ENCODE assay signal across 23 mouse cellular contexts in the genomic region with DNA sequence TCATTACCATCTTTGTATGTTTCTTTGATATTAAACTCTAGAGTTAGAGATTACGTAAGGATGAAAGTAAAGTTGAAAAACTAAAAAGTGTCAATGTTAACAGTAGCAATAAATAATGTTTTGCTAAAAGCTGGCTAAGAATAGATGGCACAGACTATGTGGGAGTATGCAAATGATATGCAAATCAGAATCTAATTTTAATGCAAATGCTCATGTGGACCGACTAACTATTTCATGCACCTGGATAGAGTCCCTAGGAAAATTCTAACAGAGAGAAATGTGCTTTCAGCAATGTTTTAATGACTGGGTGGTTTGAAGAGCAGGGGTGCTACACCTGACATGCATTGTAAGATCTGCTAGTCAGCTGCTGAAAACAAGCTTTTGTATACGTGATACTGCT. TPM values are rescaled to one million over a fixed set of nuclear protein-coding genes. Genes with fewer than 3 reads are reported as not detected.
DNase-seq lines count a peak whose midpoint lies in the region; ATAC-seq lines count a peak whose summit lies in the region.
"Had no signal": no experiment of that assay in that cellular context is flagged by ENCODE, and none has a peak within 500 bp of the region (broad histone marks: within the 10 kb centered on the region; RNA-seq: fewer than 3 reads in every experiment).

No protein-coding gene starts in this region.

- peak; percentile 71 for ATAC-seq in forebrain, embryonic 12.5 days (ENCODE audit: low FRiP score)
- ATAC-seq in midbrain, embryonic 16.5 days: peak; percentile 60; the same call in 1 of the 2 replicates
- ATAC-seq in midbrain, embryonic 11.5 days (ENCODE audit: low FRiP score): no peak
- ATAC-seq: activated CD4-positive, CD25-positive, alpha-beta regulatory T cell, adult 4 months; intestine, embryonic 15.5 days had no signal

- no peaks in the 10 kb centered on the region for H3K9me3 ChIP-seq in forebrain, embryonic 12.5 days
- H3K9me3 ChIP-seq in forebrain, embryonic 10.5 days: no peaks in the 10 kb centered on the region
- H3K9me3 ChIP-seq in midbrain, embryonic 16.5 days (replicated peaks; ENCODE audit: control insufficient read depth, low read length, poor library complexity, severe bottlenecking): no peaks in the 10 kb centered on the region
- no peaks in the 10 kb centered on the region for H3K9me3 ChIP-seq in midbrain, embryonic 11.5 days (ENCODE audit: control insufficient read depth, low read length)
- H3K9me3 ChIP-seq: embryonic facial prominence, embryonic 10.5 days; heart, embryonic 10.5 days; hindbrain, embryonic 15.5 days; intestine, embryonic 15.5 days had no signal

- DNase-seq in forebrain, embryonic 10.5 days (ENCODE audit: extremely low spot score, low spot score): no peak
- peak; percentile 15 for DNase-seq in left cerebral cortex, adult 11 months (ENCODE audit: low spot score)
- DNase-seq in left cerebral cortex, postnatal 4 days: no peak
- DNase-seq in midbrain, embryonic 11.5 days (ENCODE audit: low spot score, missing footprints): no peak
- DNase-seq in telencephalon, adult 2 months (ENCODE audit: low read depth, low spot score): peak; percentile 59
- DNase-seq in adrenal gland, postnatal 4 days (ENCODE audit: low spot score in 2 of 2): no peak
- DNase-seq: adrenal gland, postnatal 10 days; cerebellum, postnatal 10 days; heart, postnatal 4 days; kidney, adult 8-10 months; kidney, postnatal 10 days; layer of hippocampus, postnatal 36 days; lung, postnatal 4 days had no signal

- H3K4me2 ChIP-seq in forebrain, embryonic 12.5 days: no peak overlapping the region
- no peak overlapping the region for H3K4me2 ChIP-seq in midbrain, embryonic 16.5 days (ENCODE audit: low read length)
- H3K4me2 ChIP-seq in midbrain, embryonic 11.5 days: no peak overlapping the region
- H3K4me2 ChIP-seq: hindbrain, embryonic 15.5 days; intestine, embryonic 15.5 days had no signal

- intact Hi-C loops in left cerebral cortex, postnatal 4 days (cut with DNase I): no loop called here

- no peaks in the 10 kb centered on the region for H3K27me3 ChIP-seq in forebrain, embryonic 12.5 days
- H3K27me3 ChIP-seq in forebrain, embryonic 10.5 days (ENCODE audit: poor library complexity, severe bottlenecking): no peaks in the 10 kb centered on the region
- H3K27me3 ChIP-seq in midbrain, embryonic 16.5 days (ENCODE audit: control insufficient read depth, insufficient read depth, low read depth, low read length): no peaks in the 10 kb centered on the region
- no peaks in the 10 kb centered on the region for H3K27me3 ChIP-seq in midbrain, embryonic 11.5 days (ENCODE audit: control insufficient read depth, insufficient read depth, low read length)
- H3K27me3 ChIP-seq: hindbrain, embryonic 15.5 days; intestine, embryonic 15.5 days had no signal

- no peaks in the 10 kb centered on the region for H3K4me1 ChIP-seq in forebrain, embryonic 12.5 days
- no peaks in the 10 kb centered on the region for H3K4me1 ChIP-seq in forebrain, embryonic 10.5 days
- H3K4me1 ChIP-seq in midbrain, embryonic 16.5 days (ENCODE audit: control insufficient read depth, insufficient read depth, low read length): no peaks in the 10 kb centered on the region
- no peaks in the 10 kb centered on the region for H3K4me1 ChIP-seq in midbrain, embryonic 11.5 days (ENCODE audit: control insufficient read depth, insufficient read depth, low read length)
- H3K4me1 ChIP-seq: embryonic facial prominence, embryonic 10.5 days; heart, embryonic 10.5 days; hindbrain, embryonic 15.5 days; intestine, embryonic 15.5 days had no signal

- H3K27ac ChIP-seq in forebrain, embryonic 12.5 days: no peak overlapping the region
- no peak overlapping the region for H3K27ac ChIP-seq in forebrain, embryonic 10.5 days
- no peak overlapping the region for H3K27ac ChIP-seq in midbrain, embryonic 16.5 days (ENCODE audit: low read length)
- no peak overlapping the region for H3K27ac ChIP-seq in midbrain, embryonic 11.5 days (ENCODE audit: low read depth, low read length)
- H3K27ac ChIP-seq: embryonic facial prominence, embryonic 10.5 days; heart, embryonic 10.5 days; hindbrain, embryonic 15.5 days; intestine, embryonic 15.5 days; layer of hippocampus, adult 2 months; stomach, postnatal 0 days had no signal

- H3K9ac ChIP-seq in forebrain, embryonic 12.5 days: no peak overlapping the region
- H3K9ac ChIP-seq in midbrain, embryonic 16.5 days (ENCODE audit: low read depth, low read length): no peak overlapping the region
- no peak overlapping the region for H3K9ac ChIP-seq in midbrain, embryonic 11.5 days (ENCODE audit: low read length)
- H3K9ac ChIP-seq: hindbrain, embryonic 15.5 days; intestine, embryonic 15.5 days had no signal

- WGBS in forebrain, embryonic 12.5 days: 63% methylated on average over 3 of the region's 3 CpGs
- WGBS in forebrain, embryonic 10.5 days: 90% methylated on average over 3 of the region's 3 CpGs
- WGBS in midbrain, embryonic 16.5 days: 57% methylated on average over 3 of the region's 3 CpGs
- 79% methylated on average over 3 of the region's 3 CpGs for WGBS in midbrain, embryonic 11.5 days

- no peaks in the 10 kb centered on the region for H3K36me3 ChIP-seq in forebrain, embryonic 12.5 days (replicated peaks)
- no peaks in the 10 kb centered on the region for H3K36me3 ChIP-seq in forebrain, embryonic 10.5 days (replicated peaks)
- H3K36me3 ChIP-seq in midbrain, embryonic 16.5 days (ENCODE audit: control insufficient read depth, insufficient read depth, low read length): no peaks in the 10 kb centered on the region
- H3K36me3 ChIP-seq in midbrain, embryonic 11.5 days (ENCODE audit: control insufficient read depth, insufficient read depth, low read length): no peaks in the 10 kb centered on the region
- H3K36me3 ChIP-seq: embryonic facial prominence, embryonic 10.5 days; heart, embryonic 10.5 days; hindbrain, embryonic 15.5 days; intestine, embryonic 15.5 days had no signal

- no peak overlapping the region for H3K4me3 ChIP-seq in forebrain, embryonic 12.5 days (replicated peaks)
- no peak overlapping the region for H3K4me3 ChIP-seq in forebrain, embryonic 10.5 days
- H3K4me3 ChIP-seq in midbrain, embryonic 16.5 days (ENCODE audit: low read depth, low read length): no peak overlapping the region
- H3K4me3 ChIP-seq in midbrain, embryonic 11.5 days (ENCODE audit: low read depth, low read length): no peak overlapping the region
- H3K4me3 ChIP-seq: embryonic facial prominence, embryonic 10.5 days; heart, embryonic 10.5 days; hindbrain, embryonic 15.5 days; intestine, embryonic 15.5 days; layer of hippocampus, adult 2 months; myocyte had no signal

RNA-seq across cellular contexts. Expression of a gene that starts 45.3 kb away (rescaled TPM):
- 104 TPM in 2 replicates for polyA plus RNA-seq in forebrain, embryonic 12.5 days (2016; fragmentation: Nextera tagmentation; extraction: Ambion mirVana)
- 116 and 125 TPM in 2 replicates for polyA plus RNA-seq in forebrain, embryonic 10.5 days (2016; fragmentation: Nextera tagmentation; extraction: Ambion mirVana)
- total RNA-seq in left cerebral cortex, postnatal 4 days (2021): 10 to 100 TPM; 16.8 to 18.6 TPM
- polyA plus RNA-seq in midbrain, embryonic 16.5 days (2015; fragmentation: Nextera tagmentation; extraction: Ambion mirVana): 10.1 and 17.9 TPM in 2 replicates
- polyA plus RNA-seq in midbrain, embryonic 11.5 days (2014; fragmentation: Nextera tagmentation; extraction: Ambion mirVana): 82.9 and 101 TPM in 2 replicates
- 10 to 100 TPM; 23.2 to 25.9 TPM for total RNA-seq in adrenal gland, postnatal 4 days (2021)

Comparison
In these comparisons a context has a peak if more than half of its experiments do, and no peak if none do; other contexts are left out.
1. DNase-seq: peak in left cerebral cortex, adult 11 months (single experiment) and telencephalon, adult 2 months (single experiment); none in forebrain, embryonic 10.5 days (single experiment), left cerebral cortex, postnatal 4 days (single experiment), midbrain, embryonic 11.5 days (single experiment) and adrenal gland, postnatal 4 days (0 of 2).